Mouse (Mus musculus) left cerebral cortex, postnatal 4 days (tissue): ENCODE measurements at regions not wholly inside any gene's neighbourhood (a gene's known extent, or its start where the extent isn't known, plus 50 kb on each side); places are given as distances from the start of the nearest gene placed in this dataset.

Source experiments
- DNase-seq: peaks from one replicate; pipeline ENCODE4 v3.0.0-alpha.2; 2022
- intact Hi-C: fragments of 180-260 bp; cut with DNase I; formaldehyde crosslinking; loops from one replicate; pipeline ENCODE4 v1.15.1; 2025

- no peak for DNase-seq
- intact Hi-C loops = no loop called here
Measured at GRCm38 (mm10) chr7:72866966-72867754, 508.1 kb upstream of the Rgma start.

- peak; percentile 6 for DNase-seq
- intact Hi-C loops = no loop called here
Measured at GRCm38 (mm10) chr7:72869068-72869467, 506.2 kb upstream of the Rgma start.

GRCm38 (mm10) chr7:72900816-72901215, 474.5 kb upstream of the Rgma start:
- DNase-seq = no peak
- intact Hi-C loops = no loop called here

GRCm38 (mm10) chr7:72905891-72906290, 469.4 kb upstream of the Rgma start:
- intact Hi-C loops = no loop called here

GRCm38 (mm10) chr7:72906536-72906935, 468.8 kb upstream of the Rgma start:
- intact Hi-C loops = no loop called here

More at GRCm38 (mm10) chr7:72905891-72906290, 469.4 kb upstream of the Rgma start:
- DNase-seq = no peak

GRCm38 (mm10) chr7:72926772-72927380, 448.4 kb upstream of the Rgma start:
- intact Hi-C loops = no loop called here
- DNase-seq = no peak

More at GRCm38 (mm10) chr7:72906536-72906935, 468.8 kb upstream of the Rgma start:
- peak; percentile 10 for DNase-seq

GRCm38 (mm10) chr7:72938842-72939241, 436.5 kb upstream of the Rgma start:
- intact Hi-C loops = no loop called here
- DNase-seq = no peak

- intact Hi-C loops = no loop called here
- no peak for DNase-seq
Measured at GRCm38 (mm10) chr7:72947531-72947930, 427.8 kb upstream of the Rgma start.

GRCm38 (mm10) chr7:72948026-72948425, 427.3 kb upstream of the Rgma start:
- DNase-seq = no peak
- intact Hi-C loops = no loop called here

GRCm38 (mm10) chr7:72948666-72949065, 426.6 kb upstream of the Rgma start:
- intact Hi-C loops = no loop called here
- DNase-seq = no peak

- DNase-seq = no peak
- intact Hi-C loops = no loop called here
Measured at GRCm38 (mm10) chr7:72949886-72950285, 425.4 kb upstream of the Rgma start.

- intact Hi-C loops = no loop called here
- DNase-seq = no peak
Measured at GRCm38 (mm10) chr7:72957674-72958073, 417.6 kb upstream of the Rgma start.

- intact Hi-C loops = no loop called here
- DNase-seq = no peak
Measured at GRCm38 (mm10) chr7:72961321-72961720, 414.0 kb upstream of the Rgma start.

- intact Hi-C loops = no loop called here
- DNase-seq = peak; percentile 18
Measured at GRCm38 (mm10) chr7:72962815-72963214, 412.5 kb upstream of the Rgma start.

- no peak for DNase-seq
- intact Hi-C loops = no loop called here
Measured at GRCm38 (mm10) chr7:72963908-72964307, 411.4 kb upstream of the Rgma start.

GRCm38 (mm10) chr7:72968193-72968592, 407.1 kb upstream of the Rgma start:
- DNase-seq = no peak
- intact Hi-C loops = no loop called here

GRCm38 (mm10) chr7:72971506-72972267, 403.6 kb upstream of the Rgma start:
- intact Hi-C loops = no loop called here
- no peak for DNase-seq

- intact Hi-C loops = no loop called here
Measured at GRCm38 (mm10) chr7:72972397-72972796, 402.9 kb upstream of the Rgma start.

GRCm38 (mm10) chr7:72973771-72974170, 401.5 kb upstream of the Rgma start:
- intact Hi-C loops = no loop called here

More at GRCm38 (mm10) chr7:72972397-72972796, 402.9 kb upstream of the Rgma start:
- DNase-seq = no peak

GRCm38 (mm10) chr7:72974384-72974783, 400.9 kb upstream of the Rgma start:
- intact Hi-C loops = no loop called here
- DNase-seq = no peak

More at GRCm38 (mm10) chr7:72973771-72974170, 401.5 kb upstream of the Rgma start:
- no peak for DNase-seq
